Mouse (Mus musculus): Measurements from ENCODE around the gene Blm. TPM values are rescaled to one million over a fixed set of nuclear protein-coding genes. Genes with fewer than 3 reads are reported as not detected.

Blm gene
- total and polyA plus RNA-seq, 3 experiments, result 24.1 to 56.2 (median 36.4) TPM

GRCm38 (mm10) chr7:80444401-80445249 is 90.3 kb downstream of the Blm start:
- H3K4me3 ChIP-seq (replicated peaks in 1 of 3; ENCODE audit: low read depth in 2 of 3, low read length in 2 of 3, poor library complexity in 1 of 3), result no peak overlapping the region
- H3K4me1 ChIP-seq (ENCODE audit: control insufficient read depth in 1 of 2, insufficient read depth in 2 of 2), result peaks cover 0 to 31% of the 10 kb centered on the region in 2 experiments; a peak in 2 of 4 replicates
- dilution Hi-C loops (cut with MboI; ENCODE audit: extremely low pct_ligation_motif_present, extremely low pct_unique_long_range_greater_than_20kb, low sequenced_read_pairs) (no loop called here), in situ Hi-C loops (cut with MboI; ENCODE audit: low pct_ligation_motif_present, low pct_unique_long_range_greater_than_20kb, low sequenced_read_pairs) (loop anchor here (5.0 kb wide), 1 partner anchor 37 kb away; the partner anchor contains the start of gene Furin)
- H3K4me2 ChIP-seq (ENCODE audit: insufficient read depth, low read depth, poor library complexity, severe bottlenecking), result no peak overlapping the region
- H3K9me3 ChIP-seq (replicated peaks; ENCODE audit: low read length), result no peaks in the 10 kb centered on the region
- H3K27me3 ChIP-seq (replicated peaks), result no peaks in the 10 kb centered on the region
- no peaks in the 10 kb centered on the region for H3K36me3 ChIP-seq (replicated peaks in 1 of 2; ENCODE audit: control insufficient read depth in 1 of 2, insufficient read depth in 1 of 2, low read length in 1 of 2)
- H3K27ac ChIP-seq (ENCODE audit: insufficient read depth, low read depth), result no peak overlapping the region
- H3K79me2 ChIP-seq (replicated peaks; ENCODE audit: control insufficient read depth, extremely low read depth, insufficient read depth, poor library complexity, severe bottlenecking), result no peaks in the 10 kb centered on the region
- no peak overlapping the region for H3K9ac ChIP-seq (ENCODE audit: insufficient read depth, low read depth)
- no peak for TF ChIP-seq MAZ (IDR thresholded peaks at IDR 0.05; ENCODE audit: low read depth, low read length)
- no peak for TF ChIP-seq ELF1 (IDR thresholded peaks at IDR 0.05; ENCODE audit: low read depth, low read length)
- no peak for TF ChIP-seq SMC3 (IDR thresholded peaks at IDR 0.05; ENCODE audit: low read depth, low read length)
- TF ChIP-seq POLR2AphosphoS2 (IDR thresholded peaks at IDR 0.05; ENCODE audit: low read depth, low read length), result no peak
- TF ChIP-seq JUN (IDR thresholded peaks at IDR 0.05; ENCODE audit: insufficient read depth, low read depth, low read length), result no peak
- no peak for TF ChIP-seq UBTF (IDR thresholded peaks at IDR 0.05; ENCODE audit: low read depth, low read length)
- DNase-seq (ENCODE audit: extremely low read depth), result no peak

GRCm38 (mm10) chr7:80443124-80443523 is 91.8 kb downstream of the Blm start:
- no peaks in the 10 kb centered on the region for H3K9me3 ChIP-seq (replicated peaks; ENCODE audit: low read length)
- no peaks in the 10 kb centered on the region for H3K79me2 ChIP-seq (replicated peaks; ENCODE audit: control insufficient read depth, extremely low read depth, insufficient read depth, poor library complexity, severe bottlenecking)
- H3K9ac ChIP-seq (ENCODE audit: insufficient read depth, low read depth), result no peak overlapping the region
- H3K36me3 ChIP-seq (replicated peaks in 1 of 2; ENCODE audit: control insufficient read depth in 1 of 2, insufficient read depth in 1 of 2, low read length in 1 of 2), result no peaks in the 10 kb centered on the region
- H3K27me3 ChIP-seq (replicated peaks), result no peaks in the 10 kb centered on the region
- in situ Hi-C loops (cut with MboI; ENCODE audit: low pct_ligation_motif_present, low pct_unique_long_range_greater_than_20kb, low sequenced_read_pairs) (loop anchor here (5.0 kb wide), 1 partner anchor 36 kb away; the partner anchor contains the start of gene Furin), dilution Hi-C loops (cut with MboI; ENCODE audit: extremely low pct_ligation_motif_present, extremely low pct_unique_long_range_greater_than_20kb, low sequenced_read_pairs) (no loop called here)
- no peak for DNase-seq (ENCODE audit: extremely low read depth)
- H3K27ac ChIP-seq (ENCODE audit: insufficient read depth, low read depth), result no peak overlapping the region
- H3K4me2 ChIP-seq (ENCODE audit: insufficient read depth, low read depth, poor library complexity, severe bottlenecking), result no peak overlapping the region
- H3K4me3 ChIP-seq (replicated peaks in 1 of 3; ENCODE audit: low read depth in 2 of 3, low read length in 2 of 3, poor library complexity in 1 of 3), result no peak overlapping the region
- TF ChIP-seq MXI1 (IDR thresholded peaks at IDR 0.05; ENCODE audit: low read depth, low read length) (no peak), MAZ (IDR thresholded peaks at IDR 0.05; ENCODE audit: low read depth, low read length) (no peak)
- H3K4me1 ChIP-seq (ENCODE audit: control insufficient read depth in 1 of 2, insufficient read depth in 2 of 2), result peaks cover 0 to 31% of the 10 kb centered on the region in 2 experiments; a peak in 2 of 4 replicates

- Histone ChIP-seq H3K9ac (ENCODE audit: insufficient read depth, low read depth) (no peak overlapping the region), H3K27me3 (replicated peaks) (no peaks in the 10 kb centered on the region), H3K4me3 (replicated peaks in 1 of 3; ENCODE audit: low read depth in 2 of 3, low read length in 2 of 3, poor library complexity in 1 of 3) (no peak overlapping the region), H3K27ac (ENCODE audit: insufficient read depth, low read depth) (no peak overlapping the region), H3K79me2 (replicated peaks; ENCODE audit: control insufficient read depth, extremely low read depth, insufficient read depth, poor library complexity, severe bottlenecking) (no peaks in the 10 kb centered on the region), H3K4me2 (ENCODE audit: insufficient read depth, low read depth, poor library complexity, severe bottlenecking) (no peak overlapping the region), H3K36me3 (replicated peaks in 1 of 2; ENCODE audit: control insufficient read depth in 1 of 2, insufficient read depth in 1 of 2, low read length in 1 of 2) (no peaks in the 10 kb centered on the region), H3K9me3 (replicated peaks; ENCODE audit: low read length) (no peaks in the 10 kb centered on the region), H3K4me1 (ENCODE audit: control insufficient read depth in 1 of 2, insufficient read depth in 2 of 2) (peaks cover 0 to 31% of the 10 kb centered on the region in 2 experiments; a peak in 2 of 4 replicates)
- DNase-seq (ENCODE audit: extremely low read depth), result no peak
- dilution Hi-C loops (cut with MboI; ENCODE audit: extremely low pct_ligation_motif_present, extremely low pct_unique_long_range_greater_than_20kb, low sequenced_read_pairs) (no loop called here), in situ Hi-C loops (cut with MboI; ENCODE audit: low pct_ligation_motif_present, low pct_unique_long_range_greater_than_20kb, low sequenced_read_pairs) (loop anchor here (5.0 kb wide), 1 partner anchor 35 kb away; the partner anchor contains the start of gene Furin)
- TF ChIP-seq JUN (IDR thresholded peaks at IDR 0.05; ENCODE audit: insufficient read depth, low read depth, low read length), result no peak
Measured at GRCm38 (mm10) chr7:80441986-80442904, 92.7 kb downstream of the Blm start.

Data from CH12.LX (cell line).